20 mouse cellular contexts compared by ENCODE assay signal in genomic region chr6:31830610-31831009, GRCm38 (mm10).
DNase-seq lines count a peak whose midpoint lies in the region; ATAC-seq and TF ChIP-seq lines count a peak whose summit lies in the region.
"Had no signal": no experiment of that assay in that cellular context is flagged by ENCODE, and none has a peak within 500 bp of the region (broad histone marks: within the 10 kb centered on the region; RNA-seq: fewer than 3 reads in every experiment).

No protein-coding gene starts in this region.

- H3K9me3 ChIP-seq in kidney, postnatal 0 days (replicated peaks; ENCODE audit: low read length) = no peaks in the 10 kb centered on the region
- H3K9me3 ChIP-seq: forebrain, embryonic 10.5 days; G1E; heart, embryonic 13.5 days; midbrain, embryonic 13.5 days had no signal

- 23% methylated on average over 11 of the region's 11 CpGs for WGBS in kidney, postnatal 0 days

- TF ChIP-seq CTCF in kidney, postnatal 0 days (IDR thresholded peaks at IDR 0.05; ENCODE audit: low read depth) = no peak

- no peak overlapping the region for H3K27ac ChIP-seq in kidney, postnatal 0 days
- H3K27ac ChIP-seq: forebrain, embryonic 10.5 days; heart, embryonic 13.5 days; hindbrain, postnatal 0 days; macrophage; midbrain, embryonic 13.5 days had no signal

- no peak overlapping the region for H3K9ac ChIP-seq in kidney, postnatal 0 days (ENCODE audit: low read depth, low read length)
- H3K9ac ChIP-seq: heart, embryonic 13.5 days; midbrain, embryonic 13.5 days had no signal

- no peaks in the 10 kb centered on the region for H3K27me3 ChIP-seq in kidney, postnatal 0 days (ENCODE audit: insufficient read depth, low read length)
- H3K27me3 ChIP-seq: heart, embryonic 13.5 days; midbrain, embryonic 13.5 days had no signal

- ATAC-seq in kidney, postnatal 0 days (replicated peaks; ENCODE audit: low FRiP score, low read depth) = no peak
- ATAC-seq in megakaryocyte-erythroid progenitor cell, adult 5-6 weeks (replicated peaks; ENCODE audit: low FRiP score, low TSS enrichment, poor library complexity, severe bottlenecking) = no peak
- ATAC-seq: CD4-positive, CD25-positive, alpha-beta regulatory T cell, adult 4 months; hindbrain, postnatal 0 days; midbrain, embryonic 13.5 days had no signal

- no peak overlapping the region for H3K4me2 ChIP-seq in kidney, postnatal 0 days (ENCODE audit: low read length)
- H3K4me2 ChIP-seq: heart, embryonic 13.5 days; midbrain, embryonic 13.5 days had no signal

- no peak overlapping the region for H3K4me3 ChIP-seq in kidney, postnatal 0 days (replicated peaks; ENCODE audit: low read depth, low read length)
- H3K4me3 ChIP-seq: forebrain, embryonic 10.5 days; heart, embryonic 13.5 days; midbrain, embryonic 13.5 days had no signal

- no peaks in the 10 kb centered on the region for H3K4me1 ChIP-seq in kidney, postnatal 0 days (replicated peaks; ENCODE audit: insufficient read depth, low read length)

- peak; percentile 5 for DNase-seq in adrenal gland, postnatal 10 days
- DNase-seq in adrenal gland, adult 2 months = no peak
- peak; percentile 35 for DNase-seq in kidney, postnatal 0 days (ENCODE audit: low spot score)
- no peak for DNase-seq in kidney, adult 8-10 months
- DNase-seq in layer of hippocampus, adult 11-12 months (ENCODE audit: low spot score) = peak; percentile 49
- peak; percentile 40 to 52 for DNase-seq in layer of hippocampus, postnatal 36 days
- no peak for DNase-seq in embryo, embryonic 11 days
- DNase-seq: cerebellum, adult 18-20 months; heart, postnatal 36 days; kidney, adult 11 months; kidney, postnatal 14 days; lung, adult 2 months had no signal

- no peaks in the 10 kb centered on the region for H3K36me3 ChIP-seq in kidney, postnatal 0 days (ENCODE audit: insufficient read depth, low read length)
- H3K36me3 ChIP-seq: forebrain, embryonic 10.5 days; G1E; heart, embryonic 13.5 days; midbrain, embryonic 13.5 days had no signal

Comparison
In these comparisons a context has a peak if more than half of its experiments do, and no peak if none do; other contexts are left out.
1. DNase-seq: peak in adrenal gland, postnatal 10 days (single experiment), kidney, postnatal 0 days (single experiment), layer of hippocampus, adult 11-12 months (single experiment) and layer of hippocampus, postnatal 36 days (2 of 2); none in adrenal gland, adult 2 months (single experiment), kidney, adult 8-10 months (0 of 2) and embryo, embryonic 11 days (single experiment).